Mouse (Mus musculus) kidney, adult 11 months (tissue): ENCODE results near the gene Gtpbp3.

Experiments
- DNase-seq: peaks from one replicate; pipeline ENCODE4 v3.0.0; 2022

The Gtpbp3 gene

GRCm38 (mm10) chr8:71537028-71537867, 49.3 kb downstream of the Gtpbp3 start, which contains the start of gene Bst2:
Gene Bst2, minus strand, starts transcription at chr8:71537456.
- peak; percentile 91 for DNase-seq

GRCm38 (mm10) chr8:71542632-71543343, 54.9 kb downstream of the Gtpbp3 start, which contains the start of gene Mvb12a:
Gene Mvb12a, plus strand, starts transcription at chr8:71542922.
- peak; percentile 99 for DNase-seq

GRCm38 (mm10) chr8:71543755-71544154, 55.9 kb downstream of the Gtpbp3 start:
- no peak for DNase-seq

GRCm38 (mm10) chr8:71545053-71545452, 57.1 kb downstream of the Gtpbp3 start:
- DNase-seq, result no peak

GRCm38 (mm10) chr8:71547590-71547989, 59.7 kb downstream of the Gtpbp3 start:
- DNase-seq, result no peak
